Mouse (Mus musculus): ENCODE results near the gene Gpr162. TPM values are rescaled to one million over a fixed set of nuclear protein-coding genes. Genes with fewer than 3 reads are reported as not detected.

Gpr162 gene
- polyA plus RNA-seq, 1 experiment: 177 TPM

- Histone ChIP-seq H3K27me3 (ENCODE audit: control insufficient read depth, insufficient read depth, low read length) (no peaks in the 10 kb centered on the region), H3K4me1 (ENCODE audit: control insufficient read depth, insufficient read depth, low read length) (peaks cover 24% of the 10 kb centered on the region), H3K4me3 (replicated peaks; ENCODE audit: insufficient read depth, low read depth, low read length) (peak overlapping the region; percentile 54), H3K27ac (ENCODE audit: insufficient read depth, low read length) (peak overlapping the region; percentile 94)
- peak; percentile 90 to 94 for DNase-seq
- WGBS: 3% methylated on average over 12 of the region's 12 CpGs
- peak; percentile 89 for TF ChIP-seq CTCF (IDR thresholded peaks at IDR 0.05; ENCODE audit: borderline replicate concordance, insufficient read depth, low read depth, low read length)
- TF ChIP-seq POLR2A (IDR thresholded peaks at IDR 0.05; ENCODE audit: borderline replicate concordance, insufficient read depth, low read length): 0 out of 2 replicates have a peak, but pooled peaks have one; percentile 31
Measured at GRCm38 (mm10) chr6:124859725-124860124, 4.1 kb downstream of the Gpr162 start.

GRCm38 (mm10) chr6:124858561-124859318 lies 5.0 kb downstream of the Gpr162 start:
- Histone ChIP-seq H3K27me3 (ENCODE audit: control insufficient read depth, insufficient read depth, low read length) (no peaks in the 10 kb centered on the region), H3K4me1 (ENCODE audit: control insufficient read depth, insufficient read depth, low read length) (peaks cover 24% of the 10 kb centered on the region), H3K27ac (ENCODE audit: insufficient read depth, low read length) (no peak overlapping the region), H3K4me3 (replicated peaks; ENCODE audit: insufficient read depth, low read depth, low read length) (no peak overlapping the region)
- WGBS: 74% methylated on average over 28 of the region's 28 CpGs
- DNase-seq: peak; percentile 33 to 44
- no peak for TF ChIP-seq CTCF (IDR thresholded peaks at IDR 0.05; ENCODE audit: borderline replicate concordance, insufficient read depth, low read depth, low read length)
- no peak for TF ChIP-seq POLR2A (IDR thresholded peaks at IDR 0.05; ENCODE audit: borderline replicate concordance, insufficient read depth, low read length)

DNA sequence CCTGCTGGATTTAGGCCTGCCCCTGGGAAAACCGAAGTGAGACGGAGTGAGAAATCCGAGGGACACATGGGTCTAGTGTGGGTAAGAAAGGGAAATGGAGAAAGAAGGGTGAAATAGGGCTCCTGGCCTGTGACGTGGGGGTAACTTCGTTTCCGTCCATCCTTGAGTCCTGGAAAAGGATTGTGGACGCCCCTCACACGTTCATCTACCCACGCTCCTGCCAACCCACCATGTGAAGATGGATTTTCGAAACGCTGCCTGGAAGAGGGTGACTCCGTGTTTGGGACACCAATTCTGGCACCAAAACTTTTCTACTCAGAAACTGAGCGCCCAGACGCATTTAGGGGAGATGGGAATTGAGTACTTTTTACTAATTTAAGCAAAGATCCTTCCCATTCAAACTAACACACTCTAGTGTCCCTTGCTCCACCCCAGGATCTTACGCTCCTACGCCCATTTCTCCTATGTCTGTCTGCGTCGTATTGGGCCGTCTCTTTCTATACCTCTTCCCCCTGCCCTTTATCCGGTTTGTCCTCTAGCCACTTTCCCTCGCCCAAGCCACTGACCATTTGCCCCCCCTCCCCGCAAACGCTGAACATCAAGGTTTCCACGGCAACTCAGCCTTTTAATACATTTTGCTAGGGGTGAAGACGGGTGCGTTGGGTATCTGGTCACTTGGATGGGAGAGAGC lies 5.8 kb downstream of the Gpr162 start:
- no peak for DNase-seq
- Histone ChIP-seq H3K4me1 (ENCODE audit: control insufficient read depth, insufficient read depth, low read length) (peaks cover 24% of the 10 kb centered on the region), H3K27me3 (ENCODE audit: control insufficient read depth, insufficient read depth, low read length) (no peaks in the 10 kb centered on the region), H3K27ac (ENCODE audit: insufficient read depth, low read length) (peak overlapping the region; percentile 53; the same call in 1 of the 2 replicates), H3K4me3 (replicated peaks; ENCODE audit: insufficient read depth, low read depth, low read length) (peak overlapping the region; percentile 88)
- 19% methylated on average over 26 of the region's 26 CpGs for WGBS
- TF ChIP-seq CTCF (IDR thresholded peaks at IDR 0.05; ENCODE audit: borderline replicate concordance, insufficient read depth, low read depth, low read length) (no peak; the same call in 1 of the 2 replicates), POLR2A (IDR thresholded peaks at IDR 0.05; ENCODE audit: borderline replicate concordance, insufficient read depth, low read length) (peak; percentile 14; the same call in 1 of the 2 replicates)

DNA sequence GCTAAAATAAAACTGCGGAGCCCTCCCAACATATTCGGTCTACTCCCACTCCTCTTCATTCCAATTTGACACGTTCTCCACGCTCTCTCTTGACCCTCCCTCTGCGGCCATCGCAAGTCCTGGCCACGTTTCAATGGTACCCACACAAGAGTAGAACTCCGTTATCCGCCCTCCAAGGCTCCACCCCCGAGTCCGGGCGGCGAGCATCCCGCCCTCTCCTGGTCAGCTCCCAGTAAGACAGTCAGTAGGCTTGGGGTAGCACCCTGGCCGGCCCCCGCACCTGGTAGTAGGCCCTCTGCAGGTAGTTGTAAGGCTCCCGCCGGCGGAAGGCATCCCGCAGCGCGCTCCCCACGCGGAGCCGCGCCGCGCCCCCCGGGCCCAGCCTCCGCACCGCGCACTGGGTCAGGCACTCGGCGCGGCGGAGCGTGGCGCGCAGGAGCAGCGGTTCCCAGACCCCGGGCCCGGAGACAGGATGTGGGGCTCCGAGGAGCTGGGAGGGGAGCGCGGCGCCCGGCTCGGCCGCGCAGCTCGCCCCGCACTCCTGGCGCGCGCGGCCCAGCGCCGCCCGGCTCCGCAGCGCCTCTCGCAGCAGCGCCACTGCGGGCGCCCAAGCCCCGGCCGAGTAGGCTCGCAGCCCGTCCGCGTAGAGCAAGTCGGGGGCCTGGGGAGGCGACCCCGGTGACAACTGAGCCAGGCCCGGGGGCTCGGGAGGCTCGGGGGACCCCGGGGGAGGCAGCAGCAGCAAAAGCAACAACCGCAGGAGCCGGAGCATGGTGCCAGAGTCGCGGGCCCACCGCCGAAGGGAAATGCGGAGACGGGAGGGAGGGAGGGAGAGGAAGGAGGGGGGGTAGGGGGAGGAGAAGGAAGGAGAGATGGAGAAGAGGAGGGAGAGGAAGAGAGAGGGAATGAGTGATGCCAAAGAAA lies 6.6 kb downstream of the Gpr162 start, which contains the start of gene P3h3:
P3h3 (minus strand) TSS at position 837 of the 924 bp plus-strand sequence.
- Histone ChIP-seq H3K4me1 (ENCODE audit: control insufficient read depth, insufficient read depth, low read length) (peaks cover 24% of the 10 kb centered on the region), H3K27ac (ENCODE audit: insufficient read depth, low read length) (peak within 1 kb of the TSS; percentile 96), H3K4me3 (replicated peaks; ENCODE audit: insufficient read depth, low read depth, low read length) (peak within 1 kb of the TSS; percentile 88), H3K27me3 (ENCODE audit: control insufficient read depth, insufficient read depth, low read length) (no peaks in the 10 kb centered on the region)
- peak; percentile 92 to 93 for DNase-seq
- WGBS: under 1% methylated on average over 86 of the region's 86 CpGs
- TF ChIP-seq POLR2A (IDR thresholded peaks at IDR 0.05; ENCODE audit: borderline replicate concordance, insufficient read depth, low read length) (peak; percentile 66; the same call in 1 of the 2 replicates), CTCF (IDR thresholded peaks at IDR 0.05; ENCODE audit: borderline replicate concordance, insufficient read depth, low read depth, low read length) (peak; percentile 74)

DNA sequence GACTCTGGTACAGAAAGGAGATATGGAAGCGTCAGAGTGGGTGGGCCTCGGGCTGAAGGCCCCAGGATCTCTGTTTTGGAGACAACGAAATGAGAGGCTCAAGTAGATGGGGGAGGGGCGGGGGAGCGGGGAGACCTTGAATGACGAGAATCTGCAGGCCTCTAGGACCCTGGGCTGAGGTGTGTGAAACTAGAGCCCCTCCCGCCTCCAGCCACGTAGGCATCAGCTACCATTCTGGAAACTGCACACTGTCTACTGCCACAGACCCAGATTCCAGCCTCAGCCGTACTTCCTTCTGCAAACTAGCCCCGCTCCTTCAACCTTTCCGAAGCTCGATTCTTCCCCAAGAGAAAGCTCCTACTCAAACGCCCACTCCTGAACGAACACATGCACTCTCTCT lies 7.5 kb downstream of the Gpr162 start:
- H3K4me3 ChIP-seq (replicated peaks; ENCODE audit: insufficient read depth, low read depth, low read length): peak overlapping the region; percentile 88
- peaks cover 23% of the 10 kb centered on the region for H3K4me1 ChIP-seq (ENCODE audit: control insufficient read depth, insufficient read depth, low read length)
- TF ChIP-seq POLR2A (IDR thresholded peaks at IDR 0.05; ENCODE audit: borderline replicate concordance, insufficient read depth, low read length) (no peak), CTCF (IDR thresholded peaks at IDR 0.05; ENCODE audit: borderline replicate concordance, insufficient read depth, low read depth, low read length) (no peak)
- 9% methylated on average over 14 of the region's 14 CpGs for WGBS
- no peaks in the 10 kb centered on the region for H3K27me3 ChIP-seq (ENCODE audit: control insufficient read depth, insufficient read depth, low read length)
- DNase-seq: peak; percentile 49
- peak overlapping the region; percentile 36; the same call in 1 of the 2 replicates for H3K27ac ChIP-seq (ENCODE audit: insufficient read depth, low read length)

GRCm38 (mm10) chr6:124854647-124855046 lies 9.1 kb downstream of the Gpr162 start:
- H3K27me3 ChIP-seq (ENCODE audit: control insufficient read depth, insufficient read depth, low read length): no peaks in the 10 kb centered on the region
- peaks cover 10% of the 10 kb centered on the region; the same call in 1 of the 2 replicates for H3K4me1 ChIP-seq (ENCODE audit: control insufficient read depth, insufficient read depth, low read length)
- no peak overlapping the region for H3K4me3 ChIP-seq (replicated peaks; ENCODE audit: insufficient read depth, low read depth, low read length)
- DNase-seq: no peak
- TF ChIP-seq CTCF (IDR thresholded peaks at IDR 0.05; ENCODE audit: borderline replicate concordance, insufficient read depth, low read depth, low read length) (no peak), POLR2A (IDR thresholded peaks at IDR 0.05; ENCODE audit: borderline replicate concordance, insufficient read depth, low read length) (no peak)
- WGBS: 67% methylated on average over 12 of the region's 12 CpGs
- H3K27ac ChIP-seq (ENCODE audit: insufficient read depth, low read length): no peak overlapping the region

DNA sequence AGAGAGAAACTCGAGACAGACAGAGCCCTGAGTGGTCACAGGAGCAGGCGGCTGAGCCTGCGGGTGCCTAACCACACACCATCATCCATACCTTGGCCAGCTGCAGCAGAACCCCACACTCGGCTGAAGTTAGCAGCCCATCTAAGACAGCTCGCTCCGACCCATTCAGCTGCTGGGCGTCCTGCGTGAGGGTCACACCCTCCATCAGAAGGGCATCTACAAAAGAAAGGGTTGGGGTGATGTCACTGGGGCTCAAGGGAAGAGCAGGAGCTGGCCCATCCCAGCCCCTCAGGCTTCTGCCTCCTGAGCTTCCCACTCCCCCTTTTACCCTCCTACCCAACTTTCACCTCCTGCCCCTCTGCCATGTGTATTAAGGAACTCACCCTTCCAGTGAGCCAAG lies 13.2 kb downstream of the Gpr162 start:
- Histone ChIP-seq H3K27ac (ENCODE audit: insufficient read depth, low read length) (no peak overlapping the region), H3K4me1 (ENCODE audit: control insufficient read depth, insufficient read depth, low read length) (no peaks in the 10 kb centered on the region; the same call in 1 of the 2 replicates), H3K4me3 (replicated peaks; ENCODE audit: insufficient read depth, low read depth, low read length) (no peak overlapping the region), H3K27me3 (ENCODE audit: control insufficient read depth, insufficient read depth, low read length) (no peaks in the 10 kb centered on the region)
- WGBS: 74% methylated on average over 8 of the region's 8 CpGs
- no peak for DNase-seq
- TF ChIP-seq CTCF (IDR thresholded peaks at IDR 0.05; ENCODE audit: borderline replicate concordance, insufficient read depth, low read depth, low read length): no peak
- TF ChIP-seq POLR2A (IDR thresholded peaks at IDR 0.05; ENCODE audit: borderline replicate concordance, insufficient read depth, low read length): no peak

All from cerebellum, adult 2 months (tissue).